Mouse (Mus musculus) megakaryocyte, embryonic 14.5 days (primary cell): ENCODE results near the gene Tbcd.

ENCODE experiments used
- FLI1 ChIP-seq: IDR thresholded peaks from 2 replicates; pipeline ENCODE4 v1.6.1; 2012; ENCODE audit warnings: low read length, inconsistent platforms, mixed read lengths
- GATA1 ChIP-seq: IDR thresholded peaks from 3 replicates; pipeline ENCODE4 v1.6.1; 2012; ENCODE audit warnings: mixed read lengths, low read length, inconsistent platforms, borderline replicate concordance

DNA sequence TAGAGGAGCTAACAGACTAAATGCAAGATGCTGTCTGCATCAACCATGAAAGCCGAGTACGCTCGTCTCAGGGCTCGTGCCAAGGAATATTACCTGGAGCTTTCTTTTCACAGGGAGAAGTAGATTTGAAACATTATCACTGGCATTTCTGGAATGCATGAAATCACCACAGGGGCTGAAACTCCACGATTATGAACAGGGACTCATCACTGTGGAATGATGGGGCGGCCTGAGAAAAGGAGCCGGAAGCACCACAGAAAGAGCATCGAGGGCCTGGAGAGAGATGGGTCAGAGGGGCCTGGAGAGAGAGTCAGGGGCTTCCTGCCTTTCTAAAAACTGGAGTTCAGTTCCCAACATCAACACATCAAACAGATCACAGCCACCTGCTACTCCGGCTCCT is 195.6 kb downstream of the Tbcd start:
- no peak for TF ChIP-seq GATA1
- TF ChIP-seq FLI1, result no peak
